Comparison of ENCODE assay signal across 9 mouse cellular contexts in the genomic region with DNA sequence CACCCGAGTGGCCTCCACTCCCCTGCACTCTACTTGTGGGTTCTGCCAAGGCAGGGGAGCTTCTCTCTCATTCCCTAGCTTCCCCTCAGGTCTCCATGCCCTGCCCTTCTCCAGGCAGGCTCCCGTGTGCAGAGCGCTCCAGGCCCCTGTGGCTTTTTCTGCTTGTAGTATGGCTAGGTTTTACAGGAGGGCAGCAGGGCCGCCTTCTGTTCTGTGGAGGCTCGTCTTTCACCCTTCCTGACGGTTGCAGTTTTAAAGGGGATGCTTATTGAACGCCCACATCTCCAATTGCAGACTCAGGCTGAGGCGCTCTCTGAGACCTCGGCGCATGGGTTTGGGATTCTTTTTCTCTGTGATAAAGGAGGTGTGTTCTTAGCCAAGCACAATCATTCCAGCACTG. TPM values are rescaled to one million over a fixed set of nuclear protein-coding genes. Genes with fewer than 3 reads are reported as not detected.
A peak's percentile ranks its signal among the peaks of the same experiment; 100 is the strongest.
DNase-seq lines count a peak whose midpoint lies in the region; ATAC-seq and TF ChIP-seq lines count a peak whose summit lies in the region.
"Had no signal": no experiment of that assay in that cellular context is flagged by ENCODE, and none has a peak within 500 bp of the region (broad histone marks: within the 10 kb centered on the region; RNA-seq: fewer than 3 reads in every experiment).

No protein-coding gene starts in this region.

- peak overlapping the region; percentile 73 for H3K27ac ChIP-seq in kidney, postnatal 0 days
- H3K27ac ChIP-seq in forebrain, embryonic 13.5 days: no peak overlapping the region; the same call in 1 of the 2 replicates
- H3K27ac ChIP-seq in limb, embryonic 15.5 days: peak overlapping the region; percentile 84
- peak overlapping the region; percentile 66; the same call in 1 of the 2 replicates for H3K27ac ChIP-seq in stomach, embryonic 14.5 days (ENCODE audit: low read length)

- no peaks in the 10 kb centered on the region for H3K27me3 ChIP-seq in kidney, postnatal 0 days (ENCODE audit: insufficient read depth, low read length)
- no peaks in the 10 kb centered on the region for H3K27me3 ChIP-seq in forebrain, embryonic 13.5 days
- no peaks in the 10 kb centered on the region for H3K27me3 ChIP-seq in limb, embryonic 15.5 days
- no peaks in the 10 kb centered on the region for H3K27me3 ChIP-seq in stomach, embryonic 14.5 days (ENCODE audit: control insufficient read depth, insufficient read depth, low read length)

- no peak for TF ChIP-seq CTCF in kidney, postnatal 0 days (IDR thresholded peaks at IDR 0.05; ENCODE audit: low read depth)

- H3K36me3 ChIP-seq in kidney, postnatal 0 days (ENCODE audit: insufficient read depth, low read length): no peaks in the 10 kb centered on the region
- H3K36me3 ChIP-seq in forebrain, embryonic 13.5 days (ENCODE audit: poor library complexity, severe bottlenecking): peaks cover 6% of the 10 kb centered on the region; the same call in 1 of the 2 replicates
- H3K36me3 ChIP-seq in limb, embryonic 15.5 days: no peaks in the 10 kb centered on the region
- H3K36me3 ChIP-seq in stomach, embryonic 14.5 days (ENCODE audit: control insufficient read depth, insufficient read depth, low read length): no peaks in the 10 kb centered on the region

- no peak for ATAC-seq in kidney, postnatal 0 days (replicated peaks; ENCODE audit: low FRiP score, low read depth)
- no peak for ATAC-seq in forebrain, embryonic 13.5 days
- ATAC-seq in limb, embryonic 15.5 days (ENCODE audit: insufficient number of reproducible peaks, low FRiP score, low TSS enrichment, low read depth): no peak
- no peak for ATAC-seq in stomach, embryonic 14.5 days (ENCODE audit: insufficient number of reproducible peaks, insufficient read depth, low FRiP score, low read depth)

- intact Hi-C loops in left cerebral cortex, postnatal 10 days (cut with DNase I): no loop called here

- peaks cover 24% of the 10 kb centered on the region for H3K4me1 ChIP-seq in kidney, postnatal 0 days (replicated peaks; ENCODE audit: insufficient read depth, low read length)
- peaks cover 42% of the 10 kb centered on the region for H3K4me1 ChIP-seq in forebrain, embryonic 13.5 days
- H3K4me1 ChIP-seq in limb, embryonic 15.5 days: peaks cover 47% of the 10 kb centered on the region
- peaks cover 14% of the 10 kb centered on the region for H3K4me1 ChIP-seq in stomach, embryonic 14.5 days (ENCODE audit: control insufficient read depth, insufficient read depth, low read length)

- H3K4me3 ChIP-seq in kidney, postnatal 0 days (replicated peaks; ENCODE audit: low read depth, low read length): no peak overlapping the region
- no peak overlapping the region for H3K4me3 ChIP-seq in forebrain, embryonic 13.5 days
- no peak overlapping the region; the same call in 1 of the 2 replicates for H3K4me3 ChIP-seq in limb, embryonic 15.5 days
- H3K4me3 ChIP-seq in stomach, embryonic 14.5 days (ENCODE audit: low read depth, low read length): no peak overlapping the region

- WGBS in kidney, postnatal 0 days: 23% methylated on average over 10 of the region's 10 CpGs
- 30% methylated on average over 10 of the region's 10 CpGs for WGBS in forebrain, embryonic 13.5 days
- 15% methylated on average over 10 of the region's 10 CpGs for WGBS in limb, embryonic 15.5 days
- 28% methylated on average over 10 of the region's 10 CpGs for WGBS in stomach, embryonic 14.5 days

- H3K9me3 ChIP-seq in kidney, postnatal 0 days (replicated peaks; ENCODE audit: low read length): no peaks in the 10 kb centered on the region
- no peaks in the 10 kb centered on the region for H3K9me3 ChIP-seq in forebrain, embryonic 13.5 days (replicated peaks)
- H3K9me3 ChIP-seq in limb, embryonic 15.5 days: no peaks in the 10 kb centered on the region
- no peaks in the 10 kb centered on the region for H3K9me3 ChIP-seq in stomach, embryonic 14.5 days (ENCODE audit: control insufficient read depth, low read depth, low read length)

- H3K4me2 ChIP-seq in kidney, postnatal 0 days (ENCODE audit: low read length): peak overlapping the region; percentile 77
- peak overlapping the region; percentile 22 for H3K4me2 ChIP-seq in forebrain, embryonic 13.5 days
- H3K4me2 ChIP-seq in limb, embryonic 15.5 days: peak overlapping the region; percentile 25
- H3K4me2 ChIP-seq in stomach, embryonic 14.5 days (replicated peaks; ENCODE audit: low read depth, low read length): peak overlapping the region; percentile 20

- H3K9ac ChIP-seq in kidney, postnatal 0 days (ENCODE audit: low read depth, low read length): no peak overlapping the region
- peak overlapping the region; percentile 51 for H3K9ac ChIP-seq in forebrain, embryonic 13.5 days
- H3K9ac ChIP-seq in limb, embryonic 15.5 days: 0 out of 2 replicates have a peak overlapping the region, but pooled peaks have one; percentile 11
- no peak overlapping the region for H3K9ac ChIP-seq in stomach, embryonic 14.5 days (replicated peaks; ENCODE audit: low read depth, low read length)

- peak; percentile 63 for DNase-seq in kidney, postnatal 0 days (ENCODE audit: low spot score)
- no peak for DNase-seq in kidney, adult 9 months
- no peak for DNase-seq in left cerebral cortex, postnatal 10 days (ENCODE audit: extremely low spot score in 1 of 2, low spot score in 2 of 2)
- no peak for DNase-seq in adrenal gland, postnatal 4 days (ENCODE audit: low spot score in 2 of 2)
- DNase-seq in kidney, postnatal 36 days: no peak
- DNase-seq: lung, postnatal 4 days had no signal

RNA-seq across cellular contexts. Expression of gene Ptpa, which starts 3.3 kb away (rescaled TPM):
- polyA plus RNA-seq in kidney, postnatal 0 days (2015; fragmentation: Nextera tagmentation; extraction: Ambion mirVana): 131 and 142 TPM in 2 replicates
- polyA plus RNA-seq in forebrain, embryonic 13.5 days (2015; fragmentation: Nextera tagmentation; extraction: Ambion mirVana): 126 and 141 TPM in 2 replicates
- 137 and 149 TPM in 2 replicates for polyA plus RNA-seq in limb, embryonic 15.5 days (2015; fragmentation: Nextera tagmentation; extraction: Ambion mirVana)
- polyA plus RNA-seq in stomach, embryonic 14.5 days (2014; fragmentation: Nextera tagmentation; extraction: Ambion mirVana): 82.6 and 85.4 TPM in 2 replicates
- 100 to 1,000 TPM; 144 to 145 TPM for total RNA-seq in left cerebral cortex, postnatal 10 days (2021)
- total RNA-seq in adrenal gland, postnatal 4 days (2021): 100 to 1,000 TPM; 165 to 169 TPM

RNA-seq across cellular contexts. Expression of gene Crat, which starts 3.5 kb away (rescaled TPM):
- polyA plus RNA-seq in kidney, postnatal 0 days (2015; fragmentation: Nextera tagmentation; extraction: Ambion mirVana): 42.9 and 49.2 TPM in 2 replicates
- 16.3 and 21.0 TPM in 2 replicates for polyA plus RNA-seq in forebrain, embryonic 13.5 days (2015; fragmentation: Nextera tagmentation; extraction: Ambion mirVana)
- polyA plus RNA-seq in limb, embryonic 15.5 days (2015; fragmentation: Nextera tagmentation; extraction: Ambion mirVana): 23.9 and 37.6 TPM in 2 replicates
- 27.3 and 30.0 TPM in 2 replicates for polyA plus RNA-seq in stomach, embryonic 14.5 days (2014; fragmentation: Nextera tagmentation; extraction: Ambion mirVana)
- total RNA-seq in left cerebral cortex, postnatal 10 days (2021): 10 to 100 TPM; 39.7 to 40.3 TPM
- 10 to 100 TPM; 77.6 to 90.3 TPM for total RNA-seq in adrenal gland, postnatal 4 days (2021)

RNA-seq across cellular contexts. Expression of gene Dolpp1, which starts 27.1 kb away (rescaled TPM):
- polyA plus RNA-seq in kidney, postnatal 0 days (2015; fragmentation: Nextera tagmentation; extraction: Ambion mirVana): 23.4 and 24.5 TPM in 2 replicates
- polyA plus RNA-seq in forebrain, embryonic 13.5 days (2015; fragmentation: Nextera tagmentation; extraction: Ambion mirVana): 53.0 and 56.7 TPM in 2 replicates
- polyA plus RNA-seq in limb, embryonic 15.5 days (2015; fragmentation: Nextera tagmentation; extraction: Ambion mirVana): 35.5 and 35.8 TPM in 2 replicates
- 35.8 and 37.8 TPM in 2 replicates for polyA plus RNA-seq in stomach, embryonic 14.5 days (2014; fragmentation: Nextera tagmentation; extraction: Ambion mirVana)
- total RNA-seq in left cerebral cortex, postnatal 10 days (2021): 10 to 100 TPM; 35.6 to 36.4 TPM
- 10 to 100 TPM; 25.9 to 33.9 TPM for total RNA-seq in adrenal gland, postnatal 4 days (2021)

RNA-seq across cellular contexts. Expression of gene Ier5l, which starts 54.9 kb away (rescaled TPM):
- 3.5 and 8.1 TPM in 2 replicates for polyA plus RNA-seq in kidney, postnatal 0 days (2015; fragmentation: Nextera tagmentation; extraction: Ambion mirVana)
- 1.7 and 2.6 TPM in 2 replicates for polyA plus RNA-seq in forebrain, embryonic 13.5 days (2015; fragmentation: Nextera tagmentation; extraction: Ambion mirVana)
- polyA plus RNA-seq in limb, embryonic 15.5 days (2015; fragmentation: Nextera tagmentation; extraction: Ambion mirVana): 1.9 and 2.1 TPM in 2 replicates
- polyA plus RNA-seq in stomach, embryonic 14.5 days (2014; fragmentation: Nextera tagmentation; extraction: Ambion mirVana): 2.8 and 3.1 TPM in 2 replicates
- 1 to 10 TPM; 7.8 to 9.8 TPM for total RNA-seq in left cerebral cortex, postnatal 10 days (2021)
- total RNA-seq in adrenal gland, postnatal 4 days (2021): 10 to 100 TPM; 10.6 to 11.6 TPM

RNA-seq across cellular contexts. Expression of gene Miga2, which starts 55.1 kb away (rescaled TPM):
- polyA plus RNA-seq in kidney, postnatal 0 days (2015; fragmentation: Nextera tagmentation; extraction: Ambion mirVana): 22.2 and 22.8 TPM in 2 replicates
- 22.4 and 23.5 TPM in 2 replicates for polyA plus RNA-seq in forebrain, embryonic 13.5 days (2015; fragmentation: Nextera tagmentation; extraction: Ambion mirVana)
- polyA plus RNA-seq in limb, embryonic 15.5 days (2015; fragmentation: Nextera tagmentation; extraction: Ambion mirVana): 23.3 and 23.9 TPM in 2 replicates
- 21.2 and 21.7 TPM in 2 replicates for polyA plus RNA-seq in stomach, embryonic 14.5 days (2014; fragmentation: Nextera tagmentation; extraction: Ambion mirVana)
- 100 to 1,000 TPM in 1 of 2 experiments, 10 to 100 TPM in 1; 95.4 to 108 TPM for total RNA-seq in left cerebral cortex, postnatal 10 days (2021)
- total RNA-seq in adrenal gland, postnatal 4 days (2021): 10 to 100 TPM; 65.1 to 71.1 TPM

Comparison
In these comparisons a context has a peak if more than half of its experiments do, and no peak if none do; other contexts are left out.
1. H3K4me2 ChIP-seq: peak in every context shown above with its lines; median percentile 77 in kidney, postnatal 0 days; 25 in limb, embryonic 15.5 days; 22 in forebrain, embryonic 13.5 days; 20 in stomach, embryonic 14.5 days.
2. H3K9ac ChIP-seq: peak in forebrain, embryonic 13.5 days (single experiment) and limb, embryonic 15.5 days (single experiment); none in kidney, postnatal 0 days (single experiment) and stomach, embryonic 14.5 days (single experiment).